Mouse (Mus musculus): ENCODE measurements around the gene Pdzd2.

- TF ChIP-seq CTCF (IDR thresholded peaks at IDR 0.05; ENCODE audit: low read depth) (no peak), EP300 (IDR thresholded peaks at IDR 0.05; ENCODE audit: low read depth) (no peak)
These were observed 416.9 kb downstream of the Pdzd2 start for GRCm38 (mm10) chr15:12322676-12323402.
